Mouse (Mus musculus) heart, embryonic 14.5 days (tissue): ENCODE results near the gene Ripor2. TPM values are rescaled to one million over a fixed set of nuclear protein-coding genes. Genes with fewer than 3 reads are reported as not detected.

Experiments
- ATAC-seq: fragments of 200-750 bp; cut with Nextera tagmentation; 2 replicates; pipeline ENCODE4 v1.8.0; 2017; ENCODE audit warnings: low read depth, moderate TSS enrichment; ENCODE audit not compliant: insufficient number of reproducible peaks, insufficient read depth, low FRiP score
- H3K27ac ChIP-seq, 2 experiments: fragments of 200-500 bp in 1 of 2; fragments of 300-500 bp in 1 of 2; sonication (generic) in 1 of 2; replicated peaks in 1 of 2; 2 replicates each; pipeline ENCODE4 v1.5.1; 2012 to 2014; ENCODE audit warnings: low read depth in 2 of 2, low read length in 2 of 2, control low read depth in 1 of 2, mild to moderate bottlenecking in 1 of 2, mixed read lengths in 1 of 2; ENCODE audit not compliant: control insufficient read depth in 1 of 2, insufficient read depth in 1 of 2
- H3K27me3 ChIP-seq: fragments of 300-500 bp; sonication (generic); 2 replicates; pipeline ENCODE4 v1.6.1; 2014; ENCODE audit warnings: mild to moderate bottlenecking, low read length, control low read depth; ENCODE audit not compliant: control insufficient read depth, insufficient read depth
- H3K36me3 ChIP-seq: fragments of 300-500 bp; sonication (generic); 2 replicates; pipeline ENCODE4 v1.6.1; 2014; ENCODE audit warnings: mild to moderate bottlenecking, control low read depth, low read length, mixed read lengths; ENCODE audit not compliant: control insufficient read depth, insufficient read depth
- H3K4me1 ChIP-seq, 2 experiments: fragments of 200-500 bp in 1 of 2; fragments of 300-500 bp in 1 of 2; sonication (generic) in 1 of 2; 2 replicates each; pipeline ENCODE4 v1.6.1; 2012 to 2014; ENCODE audit warnings: low read length in 2 of 2, control low read depth in 1 of 2, mixed read lengths in 1 of 2; ENCODE audit not compliant: control insufficient read depth in 2 of 2, insufficient read depth in 2 of 2
- H3K4me2 ChIP-seq: fragments of 300-500 bp; sonication (generic); 2 replicates; pipeline ENCODE4 v1.6.1; 2014; ENCODE audit warnings: mild to moderate bottlenecking, low read length
- H3K4me3 ChIP-seq, 2 experiments: fragments of 200-500 bp in 1 of 2; fragments of 300-500 bp in 1 of 2; sonication (generic) in 1 of 2; 2 replicates each; pipeline ENCODE4 v1.5.1; 2012 to 2014; ENCODE audit warnings: low read length in 2 of 2, mild to moderate bottlenecking in 2 of 2, control low read depth in 1 of 2, low read depth in 1 of 2, moderate library complexity in 1 of 2; ENCODE audit not compliant: control insufficient read depth in 1 of 2, insufficient read depth in 1 of 2
- H3K9ac ChIP-seq: fragments of 300-500 bp; sonication (generic); 2 replicates; pipeline ENCODE4 v1.6.1; 2014; ENCODE audit warnings: mild to moderate bottlenecking, low read length
- H3K9me3 ChIP-seq: fragments of 300-500 bp; sonication (generic); 2 replicates; pipeline ENCODE4 v1.6.1; 2016; ENCODE audit warnings: low read length, control low read depth; ENCODE audit not compliant: control insufficient read depth
- WGBS: fragments of 180-500 bp; shearing (Covaris S2); extraction: QIAGEN DNeasy Blood & Tissue Kit; methylation state at CpG from one replicate; pipeline ENCODE4 v1.1.7; 2014; 5-methylcytosine and 5-hydroxymethylcytosine counted together
- polyA plus RNA-seq: library from polyadenylated mRNA; unstranded; fragments of >200 nt; fragmentation: Nextera tagmentation; extraction: Ambion mirVana; gene quantifications from 2 replicates; pipeline ENCODE4 v1.2.1, GENCODE M21; 2014

Gene Ripor2
- polyA plus RNA-seq, 1 experiment from 2014 or later = 13.1 TPM

- H3K4me2 ChIP-seq = peak overlapping the region; percentile 1; the same call in 1 of the 2 replicates
These were observed 97.2 kb downstream of the Ripor2 start for GRCm38 (mm10) chr13:24679027-24679680.

GRCm38 (mm10) chr13:24680951-24681350 is 99.0 kb downstream of the Ripor2 start:
- Histone ChIP-seq H3K4me1 (peaks cover 0 to 5% of the 10 kb centered on the region in 2 experiments; a peak in 2 of 4 replicates), H3K27ac (no peak overlapping the region), H3K27me3 (no peaks in the 10 kb centered on the region), H3K9ac (no peak overlapping the region), H3K4me3 (no peak overlapping the region), H3K36me3 (peaks cover 53% of the 10 kb centered on the region), H3K9me3 (no peaks in the 10 kb centered on the region), H3K4me2 (no peak overlapping the region)
- whole genome bisulfite sequencing = 96% methylated on average over 4 of the region's 4 CpGs
- ATAC-seq = no peak

More at GRCm38 (mm10) chr13:24679027-24679680, 97.2 kb downstream of the Ripor2 start:
- H3K4me1 ChIP-seq = peaks cover 0 to 5% of the 10 kb centered on the region in 2 experiments; a peak in 2 of 4 replicates
- H3K4me3 ChIP-seq = no peak overlapping the region
- no peak for ATAC-seq
- no peaks in the 10 kb centered on the region for H3K27me3 ChIP-seq
- no peak overlapping the region for H3K27ac ChIP-seq
- no peaks in the 10 kb centered on the region for H3K9me3 ChIP-seq
- H3K9ac ChIP-seq = no peak overlapping the region
- H3K36me3 ChIP-seq = peaks cover 68% of the 10 kb centered on the region
- WGBS = 38% methylated on average over 15 of the region's 15 CpGs

- ATAC-seq = no peak
- 61% methylated on average over 5 of the region's 5 CpGs for WGBS
These were observed 100.4 kb downstream of the Ripor2 start for GRCm38 (mm10) chr13:24682346-24682745.

GRCm38 (mm10) chr13:24684503-24684902 is 102.5 kb downstream of the Ripor2 start:
- H3K4me3 ChIP-seq = no peak overlapping the region
- peaks cover 6 to 8% of the 10 kb centered on the region in 2 experiments; a peak in 2 of 4 replicates for H3K4me1 ChIP-seq
- H3K9ac ChIP-seq = no peak overlapping the region
- H3K27me3 ChIP-seq = no peaks in the 10 kb centered on the region
- 62% methylated on average over 2 of the region's 2 CpGs for WGBS
- no peaks in the 10 kb centered on the region for H3K9me3 ChIP-seq
- no peak overlapping the region for H3K4me2 ChIP-seq
- no peak for ATAC-seq
- peaks cover 38% of the 10 kb centered on the region for H3K36me3 ChIP-seq
- H3K27ac ChIP-seq = no peak overlapping the region

More at GRCm38 (mm10) chr13:24682346-24682745, 100.4 kb downstream of the Ripor2 start:
- no peak overlapping the region for H3K4me3 ChIP-seq
- H3K9me3 ChIP-seq = no peaks in the 10 kb centered on the region
- no peak overlapping the region for H3K27ac ChIP-seq
- peaks cover 46% of the 10 kb centered on the region for H3K36me3 ChIP-seq
- H3K4me2 ChIP-seq = no peak overlapping the region
- no peak overlapping the region for H3K9ac ChIP-seq
- peaks cover 6 to 11% of the 10 kb centered on the region in 2 experiments; a peak in 2 of 4 replicates for H3K4me1 ChIP-seq
- no peaks in the 10 kb centered on the region for H3K27me3 ChIP-seq

GRCm38 (mm10) chr13:24685846-24686245 is 103.9 kb downstream of the Ripor2 start:
- Histone ChIP-seq H3K9ac (no peak overlapping the region), H3K36me3 (peaks cover 30% of the 10 kb centered on the region), H3K27me3 (no peaks in the 10 kb centered on the region), H3K4me3 (no peak overlapping the region), H3K9me3 (no peaks in the 10 kb centered on the region), H3K4me1 (peaks cover 6 to 7% of the 10 kb centered on the region in 2 experiments; a peak in 2 of 4 replicates), H3K27ac (no peak overlapping the region), H3K4me2 (no peak overlapping the region)
- WGBS = 73% methylated on average over 5 of the region's 5 CpGs
- no peak for ATAC-seq

GRCm38 (mm10) chr13:24686705-24687665 is 105.0 kb downstream of the Ripor2 start:
- peaks cover 6 to 7% of the 10 kb centered on the region in 2 experiments; a peak in 2 of 4 replicates for H3K4me1 ChIP-seq
- no peak overlapping the region for H3K4me3 ChIP-seq
- H3K36me3 ChIP-seq = peaks cover 26% of the 10 kb centered on the region
- no peak overlapping the region for H3K4me2 ChIP-seq
- 24% methylated on average over 15 of the region's 15 CpGs for WGBS
- no peak for ATAC-seq
- H3K9me3 ChIP-seq = no peaks in the 10 kb centered on the region
- H3K27me3 ChIP-seq = no peaks in the 10 kb centered on the region
- no peak overlapping the region for H3K9ac ChIP-seq
- H3K27ac ChIP-seq = no peak overlapping the region

GRCm38 (mm10) chr13:24693312-24693711 is 111.3 kb downstream of the Ripor2 start:
- ATAC-seq = no peak
- peaks cover 56% of the 10 kb centered on the region for H3K36me3 ChIP-seq
- no peaks in the 10 kb centered on the region for H3K9me3 ChIP-seq
- H3K4me2 ChIP-seq = no peak overlapping the region
- H3K27me3 ChIP-seq = no peaks in the 10 kb centered on the region
- H3K27ac ChIP-seq = no peak overlapping the region
- no peak overlapping the region for H3K9ac ChIP-seq
- no peak overlapping the region for H3K4me3 ChIP-seq
- 91% methylated on average over 7 of the region's 7 CpGs for WGBS
- H3K4me1 ChIP-seq = no peaks in the 10 kb centered on the region
